Mouse (Mus musculus) megakaryocyte progenitor cell, adult 5-6 weeks (primary cell): ENCODE results near the gene Rfx7. TPM values are rescaled to one million over a fixed set of nuclear protein-coding genes. Genes with fewer than 3 reads are reported as not detected.
"Not testable (repeated sequence)": the region's sequence is repeated elsewhere in the genome, so short reads cannot be mapped to it uniquely, and the experiment has no call there.

Experiments used
- ATAC-seq: replicated peaks from 2 replicates; pipeline ENCODE4 v1.8.0; 2016; ENCODE audit warnings: mild to moderate bottlenecking, moderate TSS enrichment, inconsistent platforms; ENCODE audit not compliant: poor library complexity
- total RNA-seq, 2 experiments: library from RNA; stranded (forward) in 1 of 2; stranded (reverse) in 1 of 2; fragments of 157-497, 149-512 nt in 1 of 2; fragments of 200-1000 nt in 1 of 2; gene quantifications; 2 replicates each; pipeline versions ENCODE4 v1.2.3 to v1.2.4; 2015 to 2017

Rfx7 gene
- total RNA-seq, 2 experiments from 2014 or later = 21.9 to 101 TPM

DNA sequence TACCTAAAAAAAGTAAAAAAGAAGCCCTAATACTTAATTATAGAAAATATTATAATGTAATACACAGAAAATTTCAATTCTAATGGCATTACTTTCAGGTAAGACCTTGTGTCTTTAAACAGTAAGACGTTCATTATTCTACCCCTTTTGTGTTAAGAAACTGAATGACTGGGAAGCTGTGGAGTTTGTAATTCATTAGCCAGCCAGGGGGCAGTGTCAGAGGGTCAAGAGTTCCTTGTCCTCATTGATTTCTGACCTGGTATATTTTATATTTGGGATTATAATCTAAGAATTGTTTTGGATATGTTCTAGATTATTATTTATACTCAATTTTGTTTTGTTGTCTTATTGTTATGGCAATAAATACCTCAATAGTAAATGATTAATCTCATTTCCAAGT is 5.0 kb downstream of the Rfx7 start:
- no peak for ATAC-seq

DNA sequence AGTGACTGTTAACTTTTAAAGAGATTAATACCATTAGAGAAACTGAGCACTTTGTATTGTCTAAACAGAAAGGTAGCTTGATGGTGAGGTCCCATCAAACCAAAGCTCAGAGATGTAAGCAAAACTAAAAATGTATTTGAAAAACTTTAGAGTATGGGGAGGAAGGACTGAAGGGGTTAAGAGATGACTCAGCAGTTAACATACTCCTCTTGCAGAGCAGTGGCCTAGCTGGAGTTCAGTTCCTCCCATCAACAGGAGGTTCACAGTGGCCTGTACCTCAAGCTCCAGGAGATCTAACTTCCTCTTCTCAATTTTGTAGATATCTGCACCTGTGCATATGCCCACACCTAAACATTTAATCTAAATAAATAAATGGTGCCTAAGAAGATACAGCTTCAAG is 11.6 kb downstream of the Rfx7 start:
- peak; percentile 91 for ATAC-seq

DNA sequence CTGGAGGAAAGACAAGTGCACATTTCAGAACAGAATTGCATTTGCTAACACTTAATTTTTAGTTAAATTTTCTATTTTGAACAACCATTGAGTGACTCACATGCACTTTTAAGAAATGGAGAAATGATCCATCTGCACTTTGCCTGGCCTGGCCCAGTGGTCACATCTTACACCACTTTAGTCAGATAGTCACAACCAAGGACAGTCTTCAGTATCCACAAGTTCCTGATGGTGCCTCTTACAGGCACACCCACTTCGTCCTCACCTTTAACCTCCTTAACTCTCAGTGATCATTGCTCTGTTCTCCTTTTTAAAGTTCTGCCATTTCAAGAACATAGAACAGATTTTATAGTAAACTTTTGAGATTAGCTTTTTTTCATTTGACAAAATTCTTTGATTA is 26.7 kb downstream of the Rfx7 start:
- no peak for ATAC-seq

DNA sequence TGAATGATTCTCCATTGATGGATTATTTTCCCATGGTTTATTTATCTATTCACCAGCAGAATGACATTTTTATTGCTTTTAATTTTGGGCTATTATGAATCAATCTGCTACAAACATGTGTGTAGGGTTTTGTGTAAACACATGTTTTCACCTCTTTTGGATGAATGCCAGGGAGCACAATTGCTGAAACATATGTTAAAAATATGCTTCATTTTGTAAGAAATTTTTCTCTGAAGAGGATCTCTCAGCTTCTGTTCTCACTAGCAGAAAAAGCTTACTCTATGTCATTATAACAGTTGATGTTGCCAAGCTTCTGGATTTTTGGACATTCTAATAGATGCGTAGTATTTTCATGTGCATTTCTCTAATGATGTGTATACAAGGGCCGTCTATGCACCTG is 28.3 kb downstream of the Rfx7 start:
- no peak for ATAC-seq

DNA sequence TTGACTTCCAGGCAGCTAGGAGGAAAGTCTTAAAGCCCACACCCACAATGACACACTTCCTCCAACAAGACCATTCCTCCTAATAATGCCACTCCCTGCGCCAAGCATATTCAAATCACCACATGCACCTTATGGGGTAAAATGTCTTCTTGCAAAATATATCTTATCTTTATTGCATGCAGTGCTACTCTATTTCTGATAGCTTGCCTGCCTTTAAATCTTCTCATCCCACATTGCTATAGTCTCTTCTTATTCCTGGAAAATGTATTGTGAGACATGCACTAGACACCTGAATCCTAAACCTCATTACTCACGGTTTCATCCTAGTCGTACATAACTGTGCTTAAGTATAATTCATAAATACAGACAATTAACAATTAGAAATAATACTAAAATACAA is 31.2 kb downstream of the Rfx7 start:
- no peak for ATAC-seq

DNA sequence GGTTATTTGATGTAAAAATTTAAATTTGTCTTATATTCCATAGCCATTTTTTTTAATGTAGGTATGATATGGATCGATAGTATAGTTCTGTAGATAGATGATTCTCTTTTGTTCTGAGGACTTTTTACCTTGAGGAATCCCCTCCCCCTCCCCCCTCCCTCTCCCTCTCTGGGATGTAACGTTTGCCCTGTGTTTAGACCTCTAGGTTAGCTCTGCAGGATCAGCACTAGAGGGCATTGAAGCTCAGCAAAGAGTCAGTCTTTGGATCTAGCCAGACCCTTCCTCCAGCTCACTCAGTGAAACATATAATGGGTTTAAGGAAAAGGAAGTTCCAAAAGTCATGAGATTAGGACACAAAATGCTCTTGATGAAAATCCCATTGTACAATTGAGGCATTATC is 35.1 kb downstream of the Rfx7 start:
- no peak for ATAC-seq

DNA sequence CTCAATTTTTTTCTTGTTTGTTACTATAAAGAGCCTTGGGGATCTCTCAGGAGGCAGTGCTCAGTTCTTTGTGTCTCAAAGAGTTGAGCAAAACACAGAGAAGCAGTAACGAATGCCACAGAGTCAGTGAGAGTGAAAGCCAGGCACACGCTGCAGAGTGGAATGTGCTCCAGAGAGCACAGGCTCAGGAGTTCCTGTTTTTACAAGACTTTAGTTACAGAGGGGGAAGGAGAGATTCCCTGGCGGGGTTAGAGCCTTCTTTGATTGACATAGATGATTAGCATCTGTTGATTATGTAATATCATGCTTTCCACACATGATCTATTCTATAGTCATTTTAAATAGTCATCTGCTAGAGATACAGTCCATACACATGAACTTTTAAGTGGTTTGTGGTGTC is 48.2 kb downstream of the Rfx7 start:
- peak; percentile 92 for ATAC-seq

DNA sequence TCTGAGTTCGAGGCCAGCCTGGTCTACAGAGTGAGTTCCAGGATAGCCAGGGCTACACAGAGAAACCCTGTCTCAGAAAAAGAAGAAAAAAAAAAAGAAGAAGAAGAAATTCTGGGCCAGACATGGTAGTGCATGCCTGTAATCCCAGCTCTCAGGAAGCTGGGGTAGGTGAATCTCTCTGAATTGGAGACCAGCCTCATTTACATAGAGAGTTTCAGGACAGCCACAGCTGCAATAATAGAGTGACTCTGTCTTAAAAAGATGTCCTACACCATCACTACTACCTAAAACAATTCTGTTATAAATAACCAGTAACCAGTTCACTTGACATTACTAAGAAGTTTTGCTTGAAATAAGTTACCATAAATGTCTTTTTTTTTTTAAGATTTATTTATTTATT is 58.8 kb downstream of the Rfx7 start:
- no peak for ATAC-seq

DNA sequence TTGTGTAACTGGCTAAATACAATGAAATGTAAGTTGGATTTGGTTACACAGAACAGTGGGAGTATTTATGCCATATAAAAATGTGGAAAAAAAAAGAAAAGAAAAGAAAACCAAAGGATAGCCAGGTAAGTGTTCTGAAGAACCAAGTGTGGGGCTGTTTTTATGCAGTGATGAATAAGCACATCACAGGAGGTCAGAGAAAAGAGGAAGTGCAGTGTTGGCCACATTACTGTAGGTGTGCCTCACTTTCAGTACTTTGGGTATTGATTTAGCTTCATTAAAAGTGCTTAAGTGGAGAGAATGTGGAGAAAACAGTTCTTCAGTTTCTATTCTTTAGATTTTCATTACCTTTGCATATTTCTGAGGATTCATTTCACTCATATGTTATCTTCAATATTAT is 60.0 kb downstream of the Rfx7 start:
- ATAC-seq = peak; percentile 55; the same call in 1 of the 2 replicates

DNA sequence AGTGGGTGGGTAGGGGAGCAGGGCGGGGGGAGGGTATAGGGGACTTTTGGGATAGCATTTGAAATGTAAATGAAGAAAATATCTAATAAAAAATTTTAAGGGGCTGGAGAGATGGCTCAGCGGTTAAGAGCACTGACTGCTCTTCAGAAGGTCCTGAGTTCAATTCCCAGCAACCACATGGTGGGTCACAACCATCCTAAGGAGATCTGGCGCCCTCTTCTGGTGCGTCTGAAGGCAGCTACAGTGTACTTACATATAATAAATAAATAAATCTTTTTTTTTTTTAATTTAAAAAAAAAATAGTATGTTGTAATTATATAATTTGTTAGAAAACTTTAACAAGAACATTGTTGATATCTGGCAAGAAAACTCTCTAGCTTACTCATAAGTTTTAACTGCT is 62.6 kb downstream of the Rfx7 start:
- not testable (repeated sequence) for ATAC-seq

DNA sequence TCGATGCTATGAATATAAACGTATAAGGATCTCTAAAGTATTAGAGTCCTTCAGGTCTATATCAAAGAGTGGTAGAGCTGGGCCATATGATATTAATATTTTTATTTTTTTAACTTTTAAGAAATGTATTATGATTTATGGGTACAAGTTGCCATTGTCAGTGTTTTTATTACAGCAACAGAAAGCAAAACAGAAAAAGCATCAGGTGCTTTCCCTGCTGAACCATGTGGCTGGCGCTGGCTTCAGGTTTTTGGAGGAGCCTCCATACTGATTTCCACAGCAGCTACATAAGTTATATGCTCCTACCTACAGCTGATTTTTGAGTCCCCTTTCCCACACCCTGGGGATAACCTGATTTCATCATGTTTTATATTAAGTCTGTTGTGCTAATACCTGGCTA is 68.1 kb downstream of the Rfx7 start:
- ATAC-seq = no peak

DNA sequence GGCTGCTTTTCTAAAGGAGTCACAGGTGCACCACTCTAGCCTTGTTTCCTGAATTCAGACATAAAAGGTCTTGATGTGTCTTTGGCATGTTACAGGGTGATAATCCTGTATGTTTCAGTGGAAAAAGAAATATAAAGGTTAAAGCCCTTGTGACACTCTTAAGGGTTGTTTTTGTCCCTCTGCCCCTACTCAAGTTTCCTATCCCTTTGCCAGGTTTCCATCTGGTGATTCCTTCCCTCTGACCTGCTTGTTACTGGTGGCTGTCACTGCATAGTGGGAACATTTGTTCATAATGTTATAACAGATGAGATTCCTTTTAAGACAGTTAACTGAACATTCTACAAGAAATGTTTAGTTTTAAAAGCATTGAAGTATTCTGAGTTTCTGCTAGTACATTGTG is 77.7 kb downstream of the Rfx7 start:
- ATAC-seq = no peak

DNA sequence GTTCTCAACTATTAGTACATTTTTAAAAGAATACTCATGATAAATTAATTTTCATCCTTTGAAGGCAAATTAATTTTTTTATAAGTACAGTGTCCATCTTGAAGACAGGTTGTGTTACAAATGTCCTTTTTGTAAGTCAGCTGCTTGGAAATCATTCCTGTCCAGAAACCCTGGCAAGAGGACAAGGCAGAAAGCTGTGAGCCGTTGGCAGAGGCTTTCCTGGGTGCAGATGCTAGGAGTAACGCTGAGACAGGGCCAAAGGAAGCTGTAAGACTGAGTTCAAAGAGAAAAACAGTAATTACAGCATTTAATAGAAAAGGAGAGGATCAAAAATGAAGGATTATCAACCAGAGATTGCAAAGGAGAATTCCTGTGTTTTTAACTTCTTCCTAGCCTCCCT is 81.8 kb downstream of the Rfx7 start:
- ATAC-seq = no peak

DNA sequence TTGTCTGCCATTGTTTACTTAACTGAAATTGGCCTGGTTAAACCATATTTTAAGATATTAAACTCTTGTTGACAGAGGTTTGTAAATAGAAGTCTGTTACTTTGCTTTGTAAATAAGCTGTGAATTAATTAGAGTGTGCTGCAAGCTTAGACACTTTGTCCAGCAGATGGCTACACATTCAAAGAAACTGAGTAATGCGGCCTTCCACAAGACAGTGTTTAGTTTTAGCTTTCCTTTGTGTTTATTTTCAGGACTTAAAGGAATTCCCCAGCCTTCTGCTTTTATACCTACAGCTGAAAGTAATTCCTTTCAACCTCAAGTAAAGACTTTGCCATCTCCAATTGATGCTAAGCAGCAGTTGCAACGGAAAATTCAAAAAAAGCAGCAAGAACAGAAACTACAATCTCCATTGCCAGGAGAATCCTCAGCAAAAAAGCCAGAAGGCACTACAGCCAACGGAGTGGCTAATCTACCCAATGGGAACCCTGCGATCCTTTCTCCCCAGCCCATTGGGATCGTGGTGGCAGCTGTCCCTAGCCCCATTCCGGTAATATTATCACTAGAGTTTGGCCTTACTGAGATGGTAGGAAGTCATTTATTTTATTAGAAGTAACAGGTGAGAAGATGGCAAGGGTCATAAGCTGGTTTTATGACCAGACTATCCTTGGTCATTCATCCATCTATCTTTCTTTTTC is 82.9 kb downstream of the Rfx7 start:
- no peak for ATAC-seq

DNA sequence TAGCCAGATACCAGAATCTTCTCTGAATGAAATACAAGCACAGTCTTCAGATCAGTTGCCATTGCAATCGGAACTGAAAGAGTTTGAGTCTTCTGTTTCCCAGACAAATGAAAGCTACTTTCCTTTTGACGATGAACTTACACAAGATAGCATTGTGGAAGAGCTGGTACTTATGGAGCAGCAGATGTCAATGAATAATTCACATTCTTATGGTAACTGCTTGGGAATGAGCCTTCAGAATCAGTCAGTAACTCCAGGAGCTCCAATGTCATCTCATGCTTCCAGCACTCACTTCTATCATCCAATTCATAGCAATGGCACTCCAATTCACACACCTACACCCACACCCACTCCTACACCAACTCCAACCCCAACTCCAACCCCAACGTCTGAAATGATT is 86.0 kb downstream of the Rfx7 start:
- no peak for ATAC-seq

DNA sequence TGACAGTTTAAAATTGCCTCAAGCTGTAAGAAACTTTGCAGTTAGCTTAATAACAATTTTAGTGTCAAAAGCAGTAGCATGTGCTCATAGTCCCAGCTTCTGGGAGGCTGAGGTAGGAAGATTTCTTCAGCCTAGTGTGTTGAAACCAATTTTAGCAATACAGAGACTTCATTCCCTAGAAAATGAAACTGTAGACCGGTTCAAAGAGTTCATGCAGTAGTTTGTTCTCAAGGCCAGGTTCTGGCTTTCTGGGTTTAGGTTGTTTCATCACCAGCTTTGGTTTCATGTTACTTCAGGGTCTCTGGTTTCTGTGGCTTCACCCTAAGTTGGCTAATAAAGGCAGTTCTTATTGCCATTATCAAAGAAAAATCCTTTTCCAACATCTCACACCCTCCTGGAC is 91.6 kb downstream of the Rfx7 start:
- peak; percentile 85 for ATAC-seq

DNA sequence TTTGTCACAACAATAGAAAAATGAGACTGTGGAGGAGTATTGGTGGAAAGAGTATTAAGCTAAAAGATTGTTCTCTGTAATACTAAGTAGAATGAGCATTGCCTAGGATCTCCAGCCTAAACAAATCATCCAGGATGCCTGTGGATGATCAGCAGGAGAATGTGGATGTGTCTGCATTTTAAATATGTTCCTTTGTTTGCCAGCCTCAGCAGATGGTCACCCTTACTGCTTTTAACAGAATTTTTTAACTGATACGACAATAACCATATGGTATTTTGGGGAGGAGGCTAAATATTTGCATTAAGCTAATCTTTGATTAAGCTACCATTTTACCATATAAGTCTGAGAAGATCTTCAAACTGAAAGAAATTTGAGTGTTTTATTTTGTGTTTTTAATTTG is 95.6 kb downstream of the Rfx7 start:
- ATAC-seq = no peak

DNA sequence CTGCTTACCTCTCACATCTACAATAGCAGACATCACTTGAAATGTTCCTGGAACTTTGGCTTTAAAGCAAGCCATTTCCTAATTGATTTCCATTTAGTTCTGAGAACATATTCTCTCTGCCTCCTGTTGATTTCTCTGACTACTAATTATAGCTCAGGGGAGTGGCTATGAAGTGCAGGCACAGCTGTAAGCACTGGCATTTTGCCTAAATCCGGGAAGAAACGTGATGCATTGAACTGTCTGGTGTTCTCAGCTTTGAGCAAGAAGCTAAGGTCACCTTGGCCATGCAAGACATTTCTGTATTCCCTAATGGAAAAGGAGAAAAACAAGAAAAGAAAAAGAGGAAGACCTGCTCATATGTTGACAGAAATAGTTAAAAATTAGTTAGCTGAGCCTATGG is 96.6 kb downstream of the Rfx7 start:
- peak; percentile 50; the same call in 1 of the 2 replicates for ATAC-seq

DNA sequence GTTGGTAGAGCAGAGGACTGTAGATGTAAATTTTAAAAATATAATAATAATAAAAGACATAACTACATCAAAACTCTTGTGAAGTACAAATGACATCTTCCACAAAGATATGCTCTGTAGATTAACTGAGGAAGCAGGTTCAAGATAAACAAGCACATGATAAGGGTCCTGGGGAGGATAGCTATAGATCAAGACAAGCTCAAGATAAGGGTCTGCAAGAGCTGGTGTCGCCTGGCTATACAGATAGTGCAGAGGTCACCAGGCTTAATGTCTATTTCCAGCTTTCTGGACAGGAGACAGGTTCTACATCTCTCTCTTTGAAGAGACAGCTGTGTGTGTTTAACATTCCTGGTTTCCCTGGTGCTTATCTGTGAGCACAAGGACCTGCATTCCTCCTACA is 100.2 kb downstream of the Rfx7 start:
- ATAC-seq = no peak; the same call in 1 of the 2 replicates

DNA sequence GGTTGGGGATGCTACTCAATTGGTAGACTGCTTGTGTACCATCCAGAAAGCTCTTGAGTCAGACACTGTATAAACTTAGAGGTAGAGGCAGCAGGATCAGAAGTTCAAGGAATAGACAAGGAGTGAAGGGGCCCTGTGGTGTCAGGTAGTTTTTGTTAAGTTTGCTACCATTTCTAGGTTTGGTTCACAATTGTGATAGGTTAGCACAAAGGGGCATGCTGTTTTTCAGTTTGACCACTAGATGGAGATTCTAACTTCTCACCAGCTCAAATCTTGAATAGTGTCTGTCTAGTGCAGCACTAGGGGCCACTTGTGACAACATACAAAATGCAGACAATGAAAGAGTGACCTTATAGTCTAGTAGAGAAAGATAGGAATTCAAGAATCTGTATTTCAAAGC is 103.1 kb downstream of the Rfx7 start:
- peak; percentile 63 for ATAC-seq

DNA sequence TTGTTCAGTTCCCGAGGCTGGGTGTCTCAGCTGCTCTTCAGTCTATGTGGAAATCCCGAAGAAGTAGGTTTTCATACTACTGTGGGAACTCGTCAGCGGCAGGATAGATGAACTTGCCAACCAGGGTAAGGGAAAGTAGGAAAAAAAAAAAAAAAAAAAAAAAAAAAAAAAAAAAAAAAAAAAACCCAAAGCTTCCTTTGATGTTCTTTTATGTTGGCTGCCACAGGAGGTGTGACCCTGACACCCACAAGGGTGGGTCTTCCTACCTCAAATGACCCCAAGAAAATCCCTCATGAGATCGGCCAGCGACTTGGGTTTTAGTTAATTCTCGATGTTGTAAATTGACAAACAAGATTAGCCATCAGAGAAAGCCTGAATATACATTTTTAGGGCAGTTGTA is 104.5 kb downstream of the Rfx7 start:
- no peak for ATAC-seq

DNA sequence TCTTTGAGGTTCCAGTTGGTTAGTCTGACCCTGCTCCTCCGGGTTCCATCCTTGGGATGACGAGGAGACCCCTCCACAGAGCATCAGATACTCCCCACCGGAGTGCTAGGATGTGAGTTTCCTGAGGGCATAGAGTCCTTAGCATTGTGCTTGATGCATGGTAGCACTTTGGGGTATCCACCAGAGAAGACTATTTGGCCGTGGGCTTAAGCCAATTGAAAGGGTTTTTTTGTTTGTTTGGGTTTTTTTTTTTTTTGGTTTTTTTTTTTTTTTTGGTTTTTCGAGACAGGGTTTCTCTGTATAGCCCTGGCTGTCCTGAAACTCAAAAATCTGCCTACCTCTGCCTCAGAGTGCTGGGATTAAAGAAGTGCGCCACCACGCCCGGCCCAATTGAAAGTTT is 105.2 kb downstream of the Rfx7 start:
- no peak for ATAC-seq
